Mouse (Mus musculus) forebrain, embryonic 11.5 days (tissue): ENCODE measurements around the gene Gm12695. TPM values are rescaled to one million over a fixed set of nuclear protein-coding genes. Genes with fewer than 3 reads are reported as not detected.

Experiments
- ATAC-seq: fragments of 200-750 bp; cut with Nextera tagmentation; replicated peaks from 2 replicates; pipeline ENCODE4 v1.8.0; 2017; ENCODE audit warnings: moderate TSS enrichment; ENCODE audit not compliant: low FRiP score
- DNase-seq: peaks from one replicate; pipeline ENCODE4 v3.0.0-alpha.2; 2017; ENCODE audit warnings: low spot score
- H3K27ac ChIP-seq: fragments of 300-500 bp; sonication (generic); 2 replicates; pipeline ENCODE4 v1.5.1; 2014; ENCODE audit warnings: low read depth, low read length
- H3K27me3 ChIP-seq: fragments of 300-500 bp; sonication (generic); 2 replicates; pipeline ENCODE4 v1.6.1; 2014; ENCODE audit warnings: mild to moderate bottlenecking, low read length, mixed read lengths; ENCODE audit not compliant: control insufficient read depth, insufficient read depth
- H3K36me3 ChIP-seq: fragments of 300-500 bp; sonication (generic); 2 replicates; pipeline ENCODE4 v1.6.1; 2014; ENCODE audit warnings: mild to moderate bottlenecking, low read length, moderate library complexity, mixed read lengths; ENCODE audit not compliant: control insufficient read depth, insufficient read depth
- H3K4me1 ChIP-seq: fragments of 300-500 bp; sonication (generic); replicated peaks from 2 replicates; pipeline ENCODE4 v1.6.1; 2014; ENCODE audit warnings: low read length, mixed read lengths; ENCODE audit not compliant: control insufficient read depth, insufficient read depth
- H3K4me2 ChIP-seq: fragments of 300-500 bp; sonication (generic); 2 replicates; pipeline ENCODE4 v1.6.1; 2014; ENCODE audit warnings: low read depth, mild to moderate bottlenecking, low read length, moderate library complexity, mixed read lengths; ENCODE audit not compliant: severe bottlenecking
- H3K4me3 ChIP-seq: fragments of 300-500 bp; sonication (generic); 2 replicates; pipeline ENCODE4 v1.5.1; 2014; ENCODE audit warnings: low read depth, low read length
- H3K9ac ChIP-seq: fragments of 300-500 bp; sonication (generic); 2 replicates; pipeline ENCODE4 v1.6.1; 2014; ENCODE audit warnings: low read length
- H3K9me3 ChIP-seq: fragments of 300-500 bp; sonication (generic); 2 replicates; pipeline ENCODE4 v1.6.1; 2016; ENCODE audit warnings: low read length, mixed read lengths; ENCODE audit not compliant: control insufficient read depth
- WGBS: fragments of 180-500 bp; shearing (Covaris S2); extraction: QIAGEN DNeasy Blood & Tissue Kit; methylation state at CpG from one replicate; pipeline ENCODE4 v1.1.7; 2014; 5-methylcytosine and 5-hydroxymethylcytosine counted together
- polyA plus RNA-seq: library from polyadenylated mRNA; unstranded; fragments of >200 nt; fragmentation: Nextera tagmentation; extraction: Ambion mirVana; gene quantifications from 2 replicates; pipeline ENCODE4 v1.2.1, GENCODE M21; 2014

The Gm12695 gene
- polyA plus RNA-seq, 1 experiment from 2014 or later = not detected

GRCm38 (mm10) chr4:96680966-96681365, 104.0 kb downstream of the Gm12695 start:
- Histone ChIP-seq H3K9ac (no peak overlapping the region), H3K9me3 (no peaks in the 10 kb centered on the region), H3K4me3 (no peak overlapping the region), H3K4me1 (no peaks in the 10 kb centered on the region), H3K27me3 (no peaks in the 10 kb centered on the region), H3K27ac (no peak overlapping the region), H3K36me3 (no peaks in the 10 kb centered on the region), H3K4me2 (no peak overlapping the region)
- DNase-seq (no peak), ATAC-seq (no peak)

DNA sequence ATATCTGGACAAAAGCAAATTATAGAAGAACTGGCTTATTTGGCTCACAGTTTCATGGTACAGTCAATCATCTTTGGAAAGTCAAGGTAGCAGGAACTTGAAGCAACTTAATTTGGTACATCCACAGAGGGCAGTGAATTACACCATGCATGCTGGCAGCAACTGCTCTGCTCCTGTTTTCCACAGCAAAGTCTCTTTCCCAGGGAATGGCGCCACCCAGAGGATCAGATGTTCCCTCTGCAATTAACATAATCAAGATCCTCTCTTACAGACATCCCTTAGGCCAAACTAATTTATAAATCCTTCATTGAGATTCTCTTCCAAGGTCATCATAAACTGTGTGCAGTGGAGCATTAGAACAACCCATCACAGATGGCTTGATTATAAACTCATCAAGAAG, 104.8 kb downstream of the Gm12695 start:
- no peaks in the 10 kb centered on the region for H3K9me3 ChIP-seq
- WGBS = 11% methylated on average over 1 of the region's 1 CpGs
- no peaks in the 10 kb centered on the region for H3K36me3 ChIP-seq
- H3K4me3 ChIP-seq = no peak overlapping the region
- DNase-seq (no peak), ATAC-seq (no peak)
- no peak overlapping the region for H3K9ac ChIP-seq
- H3K4me1 ChIP-seq = no peaks in the 10 kb centered on the region
- no peak overlapping the region for H3K4me2 ChIP-seq
- H3K27ac ChIP-seq = no peak overlapping the region
- H3K27me3 ChIP-seq = no peaks in the 10 kb centered on the region

Other genes with a start within 250 kb of the Gm12695 start
- gene Cyp2j6, start 231.5 kb downstream of the Gm12695 start, polyA plus RNA-seq = 2.3 and 3.2 TPM in 2 replicates
- 1.4 and 1.8 TPM in 2 replicates for gene Cyp2j9, start 193.6 kb downstream of the Gm12695 start, polyA plus RNA-seq
- gene Cyp2j5, start 121.0 kb downstream of the Gm12695 start, polyA plus RNA-seq = not detected in 2 replicates